Mouse (Mus musculus): ENCODE data around the gene Pde8b.

DNA sequence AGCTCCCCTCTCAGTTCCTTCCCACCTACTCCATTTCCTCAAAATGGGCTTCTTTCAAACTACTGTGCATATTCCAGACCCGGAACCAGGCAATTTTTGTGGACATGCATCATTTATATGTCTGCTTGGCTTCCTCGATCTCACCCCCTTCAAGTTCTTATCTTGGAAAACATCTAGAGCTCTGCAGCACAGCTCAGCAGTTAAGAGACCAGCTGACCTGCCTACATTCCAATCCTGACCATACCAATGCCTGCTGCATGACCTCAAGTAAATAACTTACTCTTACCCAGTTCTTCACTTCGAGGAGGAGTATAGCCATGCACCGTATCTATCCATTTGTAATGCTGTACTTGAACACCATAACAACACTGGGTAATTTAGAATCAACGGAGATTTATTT is 58.2 kb downstream of the Pde8b start:
- TF ChIP-seq CTCF (IDR thresholded peaks at IDR 0.05; ENCODE audit: borderline replicate concordance, insufficient read depth, low read depth, low read length) = no peak
- no peak for TF ChIP-seq POLR2A (IDR thresholded peaks at IDR 0.05; ENCODE audit: borderline replicate concordance, insufficient read depth, low read length)
